Mouse (Mus musculus): Measurements from ENCODE around the gene Pacs2. TPM values are rescaled to one million over a fixed set of nuclear protein-coding genes. Genes with fewer than 3 reads are reported as not detected.
A peak's percentile ranks its signal among the peaks of the same experiment; 100 is the strongest.

Gene Pacs2
- total and polyA plus RNA-seq, 3 experiments: 29.8 to 69.7 (median 62.5) TPM

GRCm38 (mm10) chr12:112965783-112966182 is 48.5 kb upstream of the Pacs2 start:
- no peak overlapping the region for H3K27ac ChIP-seq (ENCODE audit: control insufficient read depth, low read depth, low read length)
- TF ChIP-seq NRF1 (IDR thresholded peaks at IDR 0.05; ENCODE audit: insufficient read depth, low read depth, low read length, poor library complexity, severe bottlenecking): no peak
- TF ChIP-seq POLR2A (IDR thresholded peaks at IDR 0.05; ENCODE audit: control insufficient read depth in 1 of 2, insufficient read depth in 1 of 2, low read depth in 1 of 2, low read length in 2 of 2, poor library complexity in 1 of 2): 0 out of 4 replicates have a peak, but pooled peaks of 1 of the 2 experiments have one; percentile 29
- TF ChIP-seq RCOR1 (IDR thresholded peaks at IDR 0.05; ENCODE audit: low read depth, low read length): no peak
- no peak overlapping the region for H3K4me3 ChIP-seq (ENCODE audit: control insufficient read depth in 1 of 2, insufficient read depth in 1 of 2, low read depth in 2 of 2, low read length in 2 of 2)
- no peak overlapping the region for H3K9ac ChIP-seq (ENCODE audit: control insufficient read depth, low read depth, low read length, poor library complexity, severe bottlenecking)
- H3K36me3 ChIP-seq (ENCODE audit: control insufficient read depth in 1 of 2, insufficient read depth in 2 of 2, low read length in 2 of 2): peaks cover 0 to 48% of the 10 kb centered on the region in 2 experiments; a peak in 2 of 4 replicates
- H3K27me3 ChIP-seq (ENCODE audit: control insufficient read depth in 1 of 2, insufficient read depth in 2 of 2, low read length in 2 of 2): no peaks in the 10 kb centered on the region
- H3K4me1 ChIP-seq (ENCODE audit: control insufficient read depth in 1 of 2, insufficient read depth in 2 of 2, low read length in 2 of 2): no peaks in the 10 kb centered on the region
- no peaks in the 10 kb centered on the region for H3K9me3 ChIP-seq (replicated peaks; ENCODE audit: insufficient read depth, low read length)
- no peak for DNase-seq (ENCODE audit: low read depth, low spot score)
- no peaks in the 10 kb centered on the region for H3K79me2 ChIP-seq (ENCODE audit: control insufficient read depth, insufficient read depth, low read length, poor library complexity)

GRCm38 (mm10) chr12:112968943-112969342 is 45.4 kb upstream of the Pacs2 start:
- H3K79me2 ChIP-seq (ENCODE audit: control insufficient read depth, insufficient read depth, low read length, poor library complexity): no peaks in the 10 kb centered on the region
- no peaks in the 10 kb centered on the region for H3K9me3 ChIP-seq (replicated peaks; ENCODE audit: insufficient read depth, low read length)
- TF ChIP-seq NRF1 (IDR thresholded peaks at IDR 0.05; ENCODE audit: insufficient read depth, low read depth, low read length, poor library complexity, severe bottlenecking) (no peak), MYC (IDR thresholded peaks at IDR 0.05; ENCODE audit: low read depth, low read length) (no peak)
- H3K4me3 ChIP-seq (ENCODE audit: control insufficient read depth in 1 of 2, insufficient read depth in 1 of 2, low read depth in 2 of 2, low read length in 2 of 2): no peak overlapping the region
- peaks cover 0 to 53% of the 10 kb centered on the region in 2 experiments; a peak in 2 of 4 replicates for H3K36me3 ChIP-seq (ENCODE audit: control insufficient read depth in 1 of 2, insufficient read depth in 2 of 2, low read length in 2 of 2)
- no peak overlapping the region for H3K27ac ChIP-seq (ENCODE audit: control insufficient read depth, low read depth, low read length)
- H3K4me1 ChIP-seq (ENCODE audit: control insufficient read depth in 1 of 2, insufficient read depth in 2 of 2, low read length in 2 of 2): no peaks in the 10 kb centered on the region
- H3K9ac ChIP-seq (ENCODE audit: control insufficient read depth, low read depth, low read length, poor library complexity, severe bottlenecking): no peak overlapping the region
- no peak for DNase-seq (ENCODE audit: low read depth, low spot score)
- H3K27me3 ChIP-seq (ENCODE audit: control insufficient read depth in 1 of 2, insufficient read depth in 2 of 2, low read length in 2 of 2): no peaks in the 10 kb centered on the region

- Histone ChIP-seq H3K27me3 (ENCODE audit: control insufficient read depth in 1 of 2, insufficient read depth in 2 of 2, low read length in 2 of 2) (no peaks in the 10 kb centered on the region), H3K9me3 (replicated peaks; ENCODE audit: insufficient read depth, low read length) (no peaks in the 10 kb centered on the region), H3K4me1 (ENCODE audit: control insufficient read depth in 1 of 2, insufficient read depth in 2 of 2, low read length in 2 of 2) (no peaks in the 10 kb centered on the region), H3K9ac (ENCODE audit: control insufficient read depth, low read depth, low read length, poor library complexity, severe bottlenecking) (no peak overlapping the region), H3K79me2 (ENCODE audit: control insufficient read depth, insufficient read depth, low read length, poor library complexity) (no peaks in the 10 kb centered on the region), H3K4me3 (ENCODE audit: control insufficient read depth in 1 of 2, insufficient read depth in 1 of 2, low read depth in 2 of 2, low read length in 2 of 2) (no peak overlapping the region), H3K27ac (ENCODE audit: control insufficient read depth, low read depth, low read length) (no peak overlapping the region), H3K36me3 (ENCODE audit: control insufficient read depth in 1 of 2, insufficient read depth in 2 of 2, low read length in 2 of 2) (peaks cover 0 to 49% of the 10 kb centered on the region in 2 experiments; a peak in 2 of 4 replicates)
- DNase-seq (ENCODE audit: low read depth, low spot score): no peak
- TF ChIP-seq JUND (IDR thresholded peaks at IDR 0.05; ENCODE audit: low read depth, low read length): no peak
- no peak for TF ChIP-seq NELFE (IDR thresholded peaks at IDR 0.05; ENCODE audit: low read depth, low read length)
- no peak for TF ChIP-seq UBTF (IDR thresholded peaks at IDR 0.05; ENCODE audit: borderline replicate concordance, insufficient read depth, low read depth, low read length)
- no peak for TF ChIP-seq SIN3A (IDR thresholded peaks at IDR 0.05; ENCODE audit: low read length)
- TF ChIP-seq POLR2A (IDR thresholded peaks at IDR 0.05; ENCODE audit: control insufficient read depth in 1 of 2, insufficient read depth in 1 of 2, low read depth in 1 of 2, low read length in 2 of 2, poor library complexity in 1 of 2): no peak
- TF ChIP-seq POLR2AphosphoS2 (IDR thresholded peaks at IDR 0.05; ENCODE audit: low read length): no peak
- TF ChIP-seq RCOR1 (IDR thresholded peaks at IDR 0.05; ENCODE audit: low read depth, low read length): no peak
- TF ChIP-seq MAX (IDR thresholded peaks at IDR 0.05; ENCODE audit: low read length): no peak
- no peak for TF ChIP-seq KAT2A (conservative IDR thresholded peaks at IDR 0.05; ENCODE audit: low read depth, low read length)
- TF ChIP-seq CTCF (IDR thresholded peaks at IDR 0.05 in 2 of 3, conservative IDR thresholded peaks at IDR 0.05 in 1 of 3; ENCODE audit: control insufficient read depth in 1 of 3, insufficient read depth in 1 of 3, low read depth in 2 of 3, low read length in 3 of 3, poor library complexity in 1 of 3, severe bottlenecking in 1 of 3): no peak
- TF ChIP-seq E2F4 (IDR thresholded peaks at IDR 0.05; ENCODE audit: borderline replicate concordance, low read depth, low read length): no peak
Measured at GRCm38 (mm10) chr12:112969616-112970015, 44.7 kb upstream of the Pacs2 start.

All from MEL (cell line).